Mouse (Mus musculus) embryonic facial prominence, embryonic 13.5 days (tissue): ENCODE data around the gene Rasgrp3. TPM values are rescaled to one million over a fixed set of nuclear protein-coding genes. Genes with fewer than 3 reads are reported as not detected.

Experiments
- ATAC-seq: fragments of 200-750 bp; cut with Nextera tagmentation; 2 replicates; pipeline ENCODE4 v1.8.0; 2017; ENCODE audit warnings: low read depth; ENCODE audit not compliant: insufficient number of reproducible peaks, insufficient read depth, low FRiP score, low TSS enrichment
- H3K27ac ChIP-seq: fragments of 300-500 bp; sonication (generic); 2 replicates; pipeline ENCODE4 v1.5.1; 2015; ENCODE audit warnings: moderate library complexity, mild to moderate bottlenecking, inconsistent platforms
- H3K27me3 ChIP-seq: fragments of 300-500 bp; sonication (generic); 2 replicates; pipeline ENCODE4 v1.6.1; 2015; ENCODE audit warnings: mild to moderate bottlenecking, inconsistent platforms
- H3K36me3 ChIP-seq: fragments of 300-500 bp; sonication (generic); 2 replicates; pipeline ENCODE4 v1.6.1; 2015; ENCODE audit warnings: mild to moderate bottlenecking, inconsistent platforms
- H3K4me1 ChIP-seq: fragments of 300-500 bp; sonication (generic); 2 replicates; pipeline ENCODE4 v1.6.1; 2015; ENCODE audit warnings: inconsistent platforms
- H3K4me2 ChIP-seq: fragments of 300-500 bp; sonication (generic); 2 replicates; pipeline ENCODE4 v1.6.1; 2015; ENCODE audit warnings: moderate library complexity, mild to moderate bottlenecking, inconsistent platforms
- H3K4me3 ChIP-seq: fragments of 300-500 bp; sonication (generic); 2 replicates; pipeline ENCODE4 v1.5.1; 2015; ENCODE audit warnings: mild to moderate bottlenecking, inconsistent platforms
- H3K9ac ChIP-seq: fragments of 300-500 bp; sonication (generic); 2 replicates; pipeline ENCODE4 v1.6.1; 2015; ENCODE audit warnings: mild to moderate bottlenecking, inconsistent platforms
- H3K9me3 ChIP-seq: fragments of 300-500 bp; sonication (generic); 2 replicates; pipeline ENCODE4 v1.6.1; 2016; ENCODE audit warnings: inconsistent platforms
- WGBS: fragments of 180-500 bp; shearing (Covaris S2); methylation state at CpG from one replicate; pipeline ENCODE4 v1.1.7; 2015; ENCODE audit warnings: mixed read lengths; 5-methylcytosine and 5-hydroxymethylcytosine counted together
- polyA plus RNA-seq: library from polyadenylated mRNA; unstranded; fragments of >200 nt; fragmentation: Nextera tagmentation; extraction: Ambion mirVana; gene quantifications from 2 replicates; pipeline ENCODE4 v1.2.1, GENCODE M21; 2015

The Rasgrp3 gene
- polyA plus RNA-seq, 1 experiment from 2014 or later, result 10.7 TPM

- Histone ChIP-seq H3K4me1 (peaks cover 1% of the 10 kb centered on the region; the same call in 1 of the 2 replicates), H3K27ac (no peak overlapping the region), H3K27me3 (no peaks in the 10 kb centered on the region), H3K9me3 (no peaks in the 10 kb centered on the region), H3K4me3 (no peak overlapping the region), H3K4me2 (no peak overlapping the region), H3K36me3 (0 out of 2 replicates have a peak, but pooled peaks cover 4% of the 10 kb centered on the region), H3K9ac (no peak overlapping the region)
- WGBS, result 94% methylated on average over 14 of the region's 14 CpGs
- ATAC-seq, result no peak
Measured at GRCm38 (mm10) chr17:75529222-75529935, 93.7 kb downstream of the Rasgrp3 start.

- 90% methylated on average over 6 of the region's 6 CpGs for WGBS
Measured at GRCm38 (mm10) chr17:75532469-75532986, 96.8 kb downstream of the Rasgrp3 start.

GRCm38 (mm10) chr17:75534314-75535020 lies 98.8 kb downstream of the Rasgrp3 start:
- H3K4me3 ChIP-seq, result no peak overlapping the region
- H3K4me2 ChIP-seq, result no peak overlapping the region
- no peak overlapping the region for H3K27ac ChIP-seq
- no peaks in the 10 kb centered on the region for H3K9me3 ChIP-seq
- peaks cover 21% of the 10 kb centered on the region for H3K36me3 ChIP-seq
- WGBS, result 53% methylated on average over 12 of the region's 12 CpGs
- no peak overlapping the region for H3K9ac ChIP-seq
- H3K27me3 ChIP-seq, result no peaks in the 10 kb centered on the region
- H3K4me1 ChIP-seq, result peaks cover 4% of the 10 kb centered on the region; the same call in 1 of the 2 replicates
- ATAC-seq, result no peak

More at GRCm38 (mm10) chr17:75532469-75532986, 96.8 kb downstream of the Rasgrp3 start:
- Histone ChIP-seq H3K9me3 (no peaks in the 10 kb centered on the region), H3K36me3 (peaks cover 9% of the 10 kb centered on the region; the same call in 1 of the 2 replicates), H3K4me2 (no peak overlapping the region), H3K27ac (no peak overlapping the region), H3K27me3 (no peaks in the 10 kb centered on the region), H3K9ac (no peak overlapping the region), H3K4me1 (peaks cover 4% of the 10 kb centered on the region; the same call in 1 of the 2 replicates), H3K4me3 (no peak overlapping the region)
- ATAC-seq, result no peak

- Histone ChIP-seq H3K36me3 (peaks cover 24% of the 10 kb centered on the region), H3K9ac (no peak overlapping the region), H3K4me3 (no peak overlapping the region), H3K27me3 (no peaks in the 10 kb centered on the region), H3K27ac (no peak overlapping the region), H3K9me3 (no peaks in the 10 kb centered on the region), H3K4me1 (peaks cover 4% of the 10 kb centered on the region; the same call in 1 of the 2 replicates), H3K4me2 (no peak overlapping the region)
- WGBS, result 88% methylated on average over 4 of the region's 4 CpGs
- ATAC-seq, result no peak
Measured at GRCm38 (mm10) chr17:75535612-75536011, 99.9 kb downstream of the Rasgrp3 start.

- ATAC-seq, result no peak; the same call in 1 of the 2 replicates
- Histone ChIP-seq H3K9me3 (no peaks in the 10 kb centered on the region), H3K27ac (no peak overlapping the region), H3K4me1 (peaks cover 4% of the 10 kb centered on the region; the same call in 1 of the 2 replicates), H3K4me2 (no peak overlapping the region), H3K4me3 (no peak overlapping the region), H3K27me3 (no peaks in the 10 kb centered on the region), H3K36me3 (peaks cover 24% of the 10 kb centered on the region), H3K9ac (no peak overlapping the region)
- 37% methylated on average over 6 of the region's 6 CpGs for WGBS
Measured at GRCm38 (mm10) chr17:75536396-75537049, 100.8 kb downstream of the Rasgrp3 start.

- no peak overlapping the region for H3K4me3 ChIP-seq
- no peaks in the 10 kb centered on the region for H3K9me3 ChIP-seq
- H3K27ac ChIP-seq, result no peak overlapping the region
- ATAC-seq, result no peak
- no peak overlapping the region for H3K9ac ChIP-seq
- H3K27me3 ChIP-seq, result no peaks in the 10 kb centered on the region
- peaks cover 26% of the 10 kb centered on the region for H3K36me3 ChIP-seq
- 83% methylated on average over 7 of the region's 7 CpGs for WGBS
- H3K4me1 ChIP-seq, result peaks cover 4% of the 10 kb centered on the region; the same call in 1 of the 2 replicates
- H3K4me2 ChIP-seq, result no peak overlapping the region
Measured at GRCm38 (mm10) chr17:75537050-75537445, 101.4 kb downstream of the Rasgrp3 start.

- no peak overlapping the region for H3K4me3 ChIP-seq
- 94% methylated on average over 12 of the region's 12 CpGs for WGBS
- no peak overlapping the region for H3K9ac ChIP-seq
- no peak overlapping the region for H3K4me2 ChIP-seq
- no peak for ATAC-seq
- H3K27me3 ChIP-seq, result no peaks in the 10 kb centered on the region
- H3K27ac ChIP-seq, result no peak overlapping the region
- peaks cover 4% of the 10 kb centered on the region; the same call in 1 of the 2 replicates for H3K4me1 ChIP-seq
- H3K9me3 ChIP-seq, result no peaks in the 10 kb centered on the region
- peaks cover 37% of the 10 kb centered on the region for H3K36me3 ChIP-seq
Measured at GRCm38 (mm10) chr17:75538431-75538830, 102.7 kb downstream of the Rasgrp3 start.

GRCm38 (mm10) chr17:75539130-75539529 lies 103.4 kb downstream of the Rasgrp3 start:
- Histone ChIP-seq H3K27me3 (no peaks in the 10 kb centered on the region), H3K4me3 (no peak overlapping the region), H3K4me2 (no peak overlapping the region), H3K9me3 (no peaks in the 10 kb centered on the region), H3K4me1 (peaks cover 4% of the 10 kb centered on the region; the same call in 1 of the 2 replicates), H3K27ac (no peak overlapping the region), H3K9ac (no peak overlapping the region), H3K36me3 (peaks cover 41% of the 10 kb centered on the region)
- no peak for ATAC-seq
- WGBS, result 88% methylated on average over 6 of the region's 6 CpGs

GRCm38 (mm10) chr17:75539841-75540240 lies 104.1 kb downstream of the Rasgrp3 start:
- ATAC-seq, result no peak

GRCm38 (mm10) chr17:75543434-75543833 lies 107.7 kb downstream of the Rasgrp3 start:
- H3K27me3 ChIP-seq, result no peaks in the 10 kb centered on the region
- no peak overlapping the region for H3K27ac ChIP-seq
- H3K4me3 ChIP-seq, result no peak overlapping the region
- no peak overlapping the region for H3K9ac ChIP-seq
- H3K36me3 ChIP-seq, result peaks cover 58% of the 10 kb centered on the region
- 91% methylated on average over 7 of the region's 7 CpGs for WGBS
- no peak for ATAC-seq
- H3K4me2 ChIP-seq, result no peak overlapping the region
- peaks cover 9% of the 10 kb centered on the region for H3K4me1 ChIP-seq
- no peaks in the 10 kb centered on the region for H3K9me3 ChIP-seq

More at GRCm38 (mm10) chr17:75539841-75540240, 104.1 kb downstream of the Rasgrp3 start:
- Histone ChIP-seq H3K4me2 (no peak overlapping the region), H3K27me3 (no peaks in the 10 kb centered on the region), H3K4me3 (no peak overlapping the region), H3K36me3 (peaks cover 48% of the 10 kb centered on the region), H3K4me1 (no peaks in the 10 kb centered on the region), H3K9me3 (no peaks in the 10 kb centered on the region), H3K9ac (no peak overlapping the region), H3K27ac (no peak overlapping the region)
- 89% methylated on average over 5 of the region's 5 CpGs for WGBS

- Histone ChIP-seq H3K4me1 (peaks cover 12% of the 10 kb centered on the region), H3K27me3 (no peaks in the 10 kb centered on the region), H3K27ac (no peak overlapping the region), H3K9me3 (no peaks in the 10 kb centered on the region), H3K4me3 (no peak overlapping the region), H3K36me3 (peaks cover 52% of the 10 kb centered on the region), H3K9ac (no peak overlapping the region), H3K4me2 (no peak overlapping the region)
- ATAC-seq, result no peak
- WGBS, result 92% methylated on average over 7 of the region's 7 CpGs
Measured at GRCm38 (mm10) chr17:75544262-75544661, 108.6 kb downstream of the Rasgrp3 start.
